Mouse (Mus musculus): ENCODE data around the gene Aldh2.

DNA sequence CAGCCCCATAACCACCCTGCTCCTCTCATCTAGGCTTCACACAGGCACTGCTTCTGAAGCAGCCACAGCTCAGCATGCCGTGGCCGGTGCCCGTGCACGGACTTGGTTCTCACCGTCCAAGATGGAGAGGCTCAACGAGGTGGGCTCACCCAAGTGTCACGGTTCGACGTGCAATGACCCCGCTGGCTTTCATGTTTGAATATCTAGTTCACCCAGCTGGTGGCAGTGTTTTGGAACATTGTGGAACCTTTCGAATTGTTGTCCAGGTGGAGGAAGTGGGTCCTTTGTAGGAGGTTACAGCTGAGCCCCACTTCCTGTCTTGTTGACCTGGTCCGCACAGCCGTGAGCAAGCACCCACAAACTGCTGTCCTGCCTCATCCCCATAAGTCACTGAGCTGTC, 19.5 kb downstream of the Aldh2 start:
- TF ChIP-seq CTCF (IDR thresholded peaks at IDR 0.05; ENCODE audit: control insufficient read depth, insufficient read depth, insufficient replicate concordance, low read depth, low read length): no peak
- no peak for TF ChIP-seq POLR2A (IDR thresholded peaks at IDR 0.05; ENCODE audit: control insufficient read depth, low read depth, low read length)
